Mouse (Mus musculus) cerebellum, postnatal 25 days (tissue): ENCODE measurements around the gene Batf.
A peak's percentile ranks its signal among the peaks of the same experiment; 100 is the strongest.

ENCODE experiments used
- DNase-seq, 2 experiments: peaks; one replicate each; pipeline ENCODE4 v3.0.0; 2021; ENCODE audit warnings: mixed read lengths in 2 of 2

The Batf gene

GRCm38 (mm10) chr12:85728181-85728580, 41.7 kb downstream of the Batf start:
- DNase-seq, result no peak

DNA sequence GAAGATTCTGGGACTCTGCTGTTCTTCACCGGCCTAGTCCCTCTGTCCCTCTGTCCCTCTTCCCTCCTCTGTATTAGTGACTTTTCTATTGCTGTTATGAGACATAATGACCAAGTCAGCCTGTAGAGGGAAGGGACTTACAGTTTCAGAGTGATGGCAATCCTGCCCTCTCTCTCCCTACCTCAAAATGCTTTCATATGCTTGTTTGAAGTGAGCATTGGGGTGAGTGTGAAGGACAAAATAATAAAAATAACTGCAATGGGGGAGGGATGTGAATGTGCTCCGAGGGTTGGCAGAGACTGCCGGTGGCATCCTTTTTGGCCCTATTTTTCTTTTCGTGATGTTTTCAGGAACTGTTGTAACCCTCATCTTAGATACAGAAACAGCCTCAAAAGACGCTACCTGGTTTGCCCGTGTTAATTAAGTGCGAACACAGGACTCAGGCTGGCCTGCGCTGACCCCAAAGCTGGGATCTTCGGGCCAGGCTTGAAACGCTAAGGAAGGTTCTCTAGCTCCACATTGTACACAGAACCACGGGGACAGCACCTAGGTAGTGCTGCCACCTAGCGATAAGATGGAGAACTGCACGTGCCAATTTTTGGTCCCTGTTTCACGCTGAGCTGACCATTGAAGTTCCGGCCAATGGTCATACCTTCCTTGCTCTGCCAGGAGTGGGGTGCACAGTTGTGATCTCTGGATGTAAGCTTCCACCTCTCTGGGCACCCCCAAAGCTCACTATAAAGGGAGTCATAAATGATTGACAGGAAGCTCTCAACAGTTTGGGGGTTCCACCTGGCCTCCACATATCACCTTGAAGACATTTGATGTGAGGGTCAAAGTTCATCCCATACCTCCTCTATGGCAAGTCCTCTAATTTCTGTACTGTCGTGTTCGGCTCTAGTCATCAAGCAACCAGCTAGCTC, 42.8 kb downstream of the Batf start:
- DNase-seq, result peak; percentile 69 to 80

DNA sequence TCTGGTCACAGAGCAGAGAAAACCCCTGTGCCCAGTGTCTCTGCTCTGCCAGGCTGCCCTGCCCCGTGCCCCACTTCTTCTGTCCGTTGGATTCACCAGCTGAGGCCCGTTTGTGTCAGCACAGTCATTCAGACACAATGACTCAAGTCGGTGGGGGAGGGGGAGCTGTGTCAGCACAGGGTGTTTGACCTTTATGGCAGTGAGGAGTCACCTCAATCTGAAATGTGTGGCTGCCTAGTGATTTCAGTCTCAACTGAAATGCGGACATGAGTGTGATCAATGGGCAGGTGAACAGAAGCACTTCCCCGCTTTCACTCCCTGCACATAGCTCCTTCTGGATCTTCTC, 43.4 kb downstream of the Batf start:
- peak in 1 of 2 experiments; percentile 9 for DNase-seq

DNA sequence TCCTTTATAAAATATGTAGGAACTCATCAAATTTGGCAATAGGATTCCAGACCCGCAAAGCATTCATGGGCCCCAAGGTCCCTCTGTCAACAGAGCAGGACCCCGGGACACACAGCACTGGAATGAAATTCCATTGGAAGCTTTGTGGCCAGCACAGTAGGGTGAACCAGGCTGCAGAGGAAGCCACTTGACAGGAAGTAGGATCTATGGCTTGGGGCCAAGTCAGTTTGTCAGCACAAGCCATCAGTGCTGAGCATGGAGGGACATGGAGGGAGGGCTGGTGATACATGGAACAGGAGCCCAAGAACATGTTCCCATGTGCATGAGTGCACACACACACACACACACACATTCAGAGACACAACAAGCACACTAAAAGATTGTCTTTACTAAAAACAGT, 49.7 kb downstream of the Batf start:
- DNase-seq, result peak in 1 of 2 experiments; percentile 8

GRCm38 (mm10) chr12:85736960-85737359, 50.5 kb downstream of the Batf start:
- DNase-seq, result no peak

DNA sequence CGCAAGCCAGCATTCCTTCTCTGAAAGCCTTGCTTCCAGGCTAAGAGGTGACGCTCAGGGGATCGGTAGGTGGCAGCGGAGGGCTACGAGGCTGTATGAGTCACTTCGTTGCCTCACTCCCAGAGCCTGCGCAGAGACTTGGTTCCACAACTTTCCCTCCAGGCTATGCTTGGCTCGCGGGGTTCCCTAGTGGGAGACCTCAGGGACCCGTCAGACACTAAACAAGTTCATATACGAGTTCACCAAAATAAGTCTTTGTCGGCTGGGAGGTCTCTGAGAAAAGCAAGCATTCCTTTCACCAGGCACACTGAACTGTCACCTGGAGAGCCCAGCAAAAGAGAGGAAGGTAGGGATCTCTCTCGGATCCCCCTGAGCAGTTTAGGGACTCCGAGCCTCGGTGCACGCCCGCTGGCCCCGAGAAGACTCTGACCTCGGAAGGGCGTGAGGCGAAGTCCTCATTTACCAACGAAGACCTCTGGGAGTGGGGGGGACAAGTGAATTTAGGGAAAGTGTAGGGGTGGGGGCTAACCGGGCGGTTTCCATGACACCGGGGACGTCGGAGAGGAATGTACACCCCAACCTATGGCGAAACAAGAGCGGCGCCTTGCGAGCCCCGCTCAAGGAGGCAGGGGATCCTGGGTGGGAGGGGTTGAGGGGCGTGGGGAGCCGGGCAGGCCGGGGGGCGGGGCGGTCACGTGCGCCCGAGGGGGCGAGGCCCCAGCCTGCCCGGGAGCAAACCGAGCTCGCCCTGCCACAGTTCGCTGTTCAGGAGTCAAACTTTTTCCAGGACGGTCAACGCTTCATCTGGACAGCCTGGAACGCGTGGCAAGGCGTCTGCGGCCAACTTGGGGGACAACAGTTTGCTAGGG, 59.6 kb downstream of the Batf start, which contains the start of gene Flvcr2:
Gene Flvcr2, plus strand, starts transcription at position 713 of the 869 bp plus-strand sequence.
- peak; percentile 62 to 79 for DNase-seq

GRCm38 (mm10) chr12:85746696-85747219, 60.3 kb downstream of the Batf start:
- DNase-seq, result no peak

- DNase-seq, result no peak
These were observed 60.9 kb downstream of the Batf start for GRCm38 (mm10) chr12:85747343-85747742.

DNA sequence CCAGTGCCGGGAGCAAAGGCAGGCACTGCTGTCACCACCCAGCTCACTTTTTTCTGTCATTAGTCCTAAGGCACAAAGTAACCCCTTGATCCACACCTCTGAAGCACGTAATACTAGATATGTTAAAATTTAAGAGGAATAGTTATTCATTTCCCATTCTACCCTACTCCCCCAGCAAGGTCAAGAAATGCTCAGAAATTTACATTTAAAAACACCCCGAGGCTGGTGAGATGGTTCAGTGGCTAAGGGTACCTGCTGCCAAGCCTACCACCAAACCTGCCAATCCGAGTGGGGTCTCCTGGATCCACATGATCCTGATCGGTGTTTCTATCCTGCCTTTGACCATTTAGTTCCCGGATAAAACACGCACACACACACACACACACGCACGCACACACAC, 63.4 kb downstream of the Batf start:
- no peak for DNase-seq

- DNase-seq, result no peak
These were observed 65.6 kb downstream of the Batf start for GRCm38 (mm10) chr12:85752116-85752515.

DNA sequence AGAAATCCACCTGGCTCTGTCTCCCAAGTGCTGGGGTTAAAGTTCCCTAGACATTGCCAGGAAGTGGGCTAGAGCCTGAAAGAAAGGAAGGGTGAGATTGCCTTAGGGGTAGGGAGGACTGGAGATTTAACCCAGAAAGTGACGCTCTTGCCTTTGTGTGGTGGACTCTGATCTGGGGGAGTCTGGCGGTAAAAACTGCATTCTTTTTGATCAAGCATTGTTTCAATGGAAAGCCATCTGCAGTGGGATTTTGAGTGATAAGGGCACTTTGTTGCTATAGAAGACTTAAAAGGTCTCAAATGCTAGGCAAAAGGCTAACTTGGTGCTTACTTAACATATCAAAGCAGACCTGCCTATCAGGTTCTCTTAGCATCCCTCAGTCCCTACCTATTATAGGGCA, 66.8 kb downstream of the Batf start:
- no peak for DNase-seq

GRCm38 (mm10) chr12:85754611-85755265, 68.3 kb downstream of the Batf start:
- DNase-seq, result no peak

DNA sequence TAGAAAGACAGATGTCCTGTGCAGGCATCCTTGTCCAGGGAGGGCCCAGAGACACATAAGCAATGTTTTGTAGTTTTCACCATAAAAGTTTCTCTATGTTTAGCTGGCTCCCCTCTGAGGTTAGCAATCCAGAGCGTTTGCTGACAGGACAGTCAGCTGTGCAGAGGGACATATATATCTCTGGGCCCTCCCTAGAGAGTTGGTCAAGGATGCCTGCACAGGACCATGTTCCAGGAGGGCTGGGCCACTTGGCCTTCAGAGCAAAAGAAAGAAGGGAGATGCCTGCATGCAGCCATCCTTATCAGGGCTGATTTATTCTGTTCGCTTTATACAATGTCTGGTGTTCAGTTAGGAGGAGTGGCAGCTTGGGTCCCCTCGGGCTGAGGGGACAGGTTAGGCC, 70.0 kb downstream of the Batf start:
- DNase-seq, result no peak

- DNase-seq, result no peak
These were observed 70.6 kb downstream of the Batf start for GRCm38 (mm10) chr12:85757074-85757473.
